Mouse (Mus musculus): ENCODE data around the gene Rin2.
A peak's percentile ranks its signal among the peaks of the same experiment; 100 is the strongest.
"Not testable (repeated sequence)": the region's sequence is repeated elsewhere in the genome, so short reads cannot be mapped to it uniquely, and the experiment has no call there.

Rin2 gene

DNA sequence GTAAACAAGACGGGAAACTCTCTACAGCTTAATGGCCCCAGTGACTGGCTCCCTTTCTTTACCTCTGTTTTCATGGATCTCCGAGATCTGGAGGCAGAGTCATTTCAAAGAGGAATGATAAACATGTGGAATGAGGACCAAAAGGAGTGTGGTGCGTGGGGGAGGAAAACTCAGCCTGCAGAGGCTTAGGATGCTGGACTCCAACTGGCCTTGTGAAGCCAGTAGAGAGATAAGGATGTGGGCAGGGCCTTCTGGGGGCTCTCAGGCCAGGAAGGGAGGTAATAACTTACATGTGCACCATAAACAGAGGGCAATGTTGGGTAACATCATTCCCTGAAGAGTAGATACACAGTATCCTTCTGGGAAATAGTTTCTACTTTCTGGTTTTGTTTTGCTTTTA lies 7.9 kb downstream of the Rin2 start:
- no peak for ATAC-seq (ENCODE audit: insufficient number of reproducible peaks, low FRiP score, low TSS enrichment)

DNA sequence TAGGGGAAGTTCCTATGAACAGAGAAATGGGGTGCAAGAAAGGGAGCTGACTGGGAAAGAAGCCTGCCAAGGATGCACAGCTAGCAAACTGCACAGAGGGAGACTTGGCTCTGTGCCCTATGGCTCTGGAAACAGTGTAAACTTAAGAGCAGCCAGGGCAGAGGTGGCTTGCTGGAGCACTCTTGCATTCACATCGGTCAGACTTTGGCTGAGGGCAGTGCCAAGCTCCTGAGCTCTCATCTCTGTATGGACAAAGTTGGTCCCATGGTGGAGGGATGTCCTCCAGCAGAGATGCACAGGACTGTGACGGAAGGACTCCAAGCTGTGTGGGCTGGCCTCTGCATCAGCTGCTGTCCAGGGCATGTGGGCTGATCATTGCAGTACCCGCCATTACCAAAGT lies 8.5 kb downstream of the Rin2 start:
- ATAC-seq (ENCODE audit: insufficient number of reproducible peaks, low FRiP score, low TSS enrichment) = no peak

- ATAC-seq (ENCODE audit: insufficient number of reproducible peaks, low FRiP score, low TSS enrichment) = no peak
Measured at GRCm38 (mm10) chr2:145684151-145684550, 9.1 kb downstream of the Rin2 start.

GRCm38 (mm10) chr2:145684891-145685290 lies 9.9 kb downstream of the Rin2 start:
- no peak for ATAC-seq (ENCODE audit: insufficient number of reproducible peaks, low FRiP score, low TSS enrichment)

DNA sequence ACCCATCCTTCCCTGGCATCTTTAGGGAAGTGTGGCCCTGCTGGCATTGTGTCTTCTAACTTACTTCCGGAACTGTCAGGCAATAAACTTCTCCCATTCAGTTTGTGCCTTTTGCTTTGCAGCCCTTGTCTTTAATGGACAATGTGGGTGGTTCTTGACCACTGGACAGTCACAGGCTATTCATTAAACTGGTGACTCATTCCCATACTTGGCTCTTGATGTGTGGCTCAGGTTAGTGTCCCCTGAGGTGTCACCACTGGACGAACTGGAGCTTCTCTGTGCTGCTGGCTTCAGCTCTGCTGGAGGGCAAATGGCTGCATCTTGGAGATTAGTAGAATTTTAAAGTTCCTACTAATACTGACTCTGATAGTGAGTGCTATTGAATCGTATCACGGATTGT lies 11.0 kb downstream of the Rin2 start:
- no peak for ATAC-seq (ENCODE audit: insufficient number of reproducible peaks, low FRiP score, low TSS enrichment)

- ATAC-seq (ENCODE audit: insufficient number of reproducible peaks, low FRiP score, low TSS enrichment) = no peak
Measured at GRCm38 (mm10) chr2:145691367-145692009, 16.5 kb downstream of the Rin2 start.

DNA sequence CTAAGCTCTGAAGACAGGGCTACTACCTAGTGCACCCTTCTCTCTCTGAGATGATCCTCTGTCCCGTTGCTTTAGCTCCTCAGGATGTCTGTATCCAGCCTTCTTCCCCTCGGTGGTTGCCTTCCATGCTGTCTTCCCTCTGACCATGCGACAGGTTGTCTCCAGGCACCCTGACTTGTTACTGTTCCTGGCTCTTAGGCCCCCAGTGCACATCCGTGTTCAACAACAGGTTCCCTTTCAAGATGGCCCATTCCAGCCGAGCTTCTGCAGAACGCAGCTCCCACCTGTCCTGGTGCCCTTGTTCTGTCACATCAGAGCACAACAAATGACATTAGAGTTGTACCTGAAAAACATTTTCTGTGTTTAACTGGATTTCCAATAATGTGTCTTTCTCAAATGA lies 22.1 kb downstream of the Rin2 start:
- no peak for ATAC-seq (ENCODE audit: insufficient number of reproducible peaks, low FRiP score, low TSS enrichment)

- peak; percentile 66; the same call in 1 of the 2 replicates for ATAC-seq (ENCODE audit: insufficient number of reproducible peaks, low FRiP score, low TSS enrichment)
Measured at GRCm38 (mm10) chr2:145699414-145700071, 24.5 kb downstream of the Rin2 start.

GRCm38 (mm10) chr2:145700237-145700985 lies 25.4 kb downstream of the Rin2 start:
- no peak for ATAC-seq (ENCODE audit: insufficient number of reproducible peaks, low FRiP score, low TSS enrichment)

- no peak for ATAC-seq (ENCODE audit: insufficient number of reproducible peaks, low FRiP score, low TSS enrichment)
Measured at GRCm38 (mm10) chr2:145701605-145702335, 26.8 kb downstream of the Rin2 start.

DNA sequence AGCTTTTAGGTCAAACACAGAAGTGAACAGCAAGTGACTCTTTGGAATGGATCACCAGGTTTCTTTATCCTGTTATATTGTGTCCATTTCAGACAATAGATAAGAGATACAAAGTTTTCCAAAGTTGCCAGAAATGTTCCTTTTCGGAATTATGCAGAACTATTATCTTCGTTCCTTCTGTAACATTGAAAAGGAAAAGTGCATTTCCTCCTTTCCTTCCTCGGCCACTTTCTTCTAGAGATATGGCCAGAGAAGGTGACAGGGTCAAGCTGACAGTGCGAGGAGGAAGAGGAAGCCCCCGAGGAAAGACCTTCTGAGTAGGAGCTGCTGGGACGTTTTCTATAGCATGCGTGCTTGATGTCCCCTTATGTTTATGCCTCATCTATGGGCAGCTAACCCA lies 29.7 kb downstream of the Rin2 start:
- no peak for ATAC-seq (ENCODE audit: insufficient number of reproducible peaks, low FRiP score, low TSS enrichment)

- no peak for ATAC-seq (ENCODE audit: insufficient number of reproducible peaks, low FRiP score, low TSS enrichment)
Measured at GRCm38 (mm10) chr2:145709727-145710389, 34.8 kb downstream of the Rin2 start.

GRCm38 (mm10) chr2:145711512-145711911 lies 36.5 kb downstream of the Rin2 start:
- no peak for ATAC-seq (ENCODE audit: insufficient number of reproducible peaks, low FRiP score, low TSS enrichment)

- ATAC-seq (ENCODE audit: insufficient number of reproducible peaks, low FRiP score, low TSS enrichment) = no peak
Measured at GRCm38 (mm10) chr2:145712026-145712425, 37.0 kb downstream of the Rin2 start.

GRCm38 (mm10) chr2:145717539-145717938 lies 42.5 kb downstream of the Rin2 start:
- ATAC-seq (ENCODE audit: insufficient number of reproducible peaks, low FRiP score, low TSS enrichment) = no peak

DNA sequence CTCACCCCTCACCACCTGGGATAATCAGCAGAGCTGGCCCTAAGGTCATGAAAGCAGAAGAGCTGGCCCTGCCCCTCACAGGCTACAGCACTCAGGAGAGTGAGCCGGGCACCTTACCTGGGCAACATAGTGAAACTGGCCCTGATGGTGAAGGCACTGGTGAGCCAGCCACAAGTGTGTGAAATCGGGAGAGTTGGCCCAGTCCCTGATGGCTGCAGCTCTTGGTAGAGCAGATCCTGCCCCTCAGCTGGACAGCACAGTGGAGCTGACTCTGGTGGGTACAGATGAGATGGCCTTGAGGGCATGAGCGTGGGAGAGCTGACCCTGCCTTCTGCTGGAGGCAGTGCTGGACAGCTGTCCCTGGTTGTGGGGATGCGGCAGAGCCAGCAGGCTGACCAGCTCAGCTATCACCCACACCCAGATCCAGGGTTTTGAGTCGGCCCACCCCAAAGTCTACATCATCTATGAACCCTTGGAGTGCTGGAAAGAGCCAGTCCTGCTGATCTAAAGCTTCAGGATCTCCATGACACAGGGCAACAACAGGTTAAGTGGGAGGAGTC lies 43.7 kb downstream of the Rin2 start:
- ATAC-seq (ENCODE audit: insufficient number of reproducible peaks, low FRiP score, low TSS enrichment) = peak; percentile 10; the same call in 1 of the 2 replicates

DNA sequence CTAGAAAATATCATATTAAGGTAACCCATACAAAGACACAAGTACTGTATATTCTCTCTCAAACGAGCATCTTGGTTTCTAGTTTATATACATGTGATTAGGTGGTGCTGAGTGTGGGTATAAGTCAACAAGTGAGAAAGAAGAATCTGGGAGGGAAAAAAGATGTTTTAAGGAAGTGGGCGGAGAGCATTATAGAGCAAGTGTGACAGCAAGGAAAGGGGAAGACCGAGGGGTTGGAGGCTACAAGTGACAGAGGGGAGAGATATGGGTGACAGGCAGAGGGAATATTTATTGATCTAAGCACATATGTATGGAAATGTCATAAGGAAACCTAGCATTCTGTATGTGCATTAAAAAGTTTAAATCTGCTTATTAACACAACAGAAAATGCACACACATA lies 45.1 kb downstream of the Rin2 start:
- no peak for ATAC-seq (ENCODE audit: insufficient number of reproducible peaks, low FRiP score, low TSS enrichment)

- ATAC-seq (ENCODE audit: insufficient number of reproducible peaks, low FRiP score, low TSS enrichment) = no peak
Measured at GRCm38 (mm10) chr2:145720743-145721142, 45.7 kb downstream of the Rin2 start.

GRCm38 (mm10) chr2:145722304-145722703 lies 47.3 kb downstream of the Rin2 start:
- ATAC-seq (ENCODE audit: insufficient number of reproducible peaks, low FRiP score, low TSS enrichment) = not testable (repeated sequence)

- ATAC-seq (ENCODE audit: insufficient number of reproducible peaks, low FRiP score, low TSS enrichment) = no peak
Measured at GRCm38 (mm10) chr2:145724288-145724687, 49.3 kb downstream of the Rin2 start.

Measured in cerebellum, adult (tissue).